Mouse (Mus musculus) embryonic facial prominence, embryonic 14.5 days (tissue): Measurements from ENCODE around the gene Kif7. TPM values are rescaled to one million over a fixed set of nuclear protein-coding genes. Genes with fewer than 3 reads are reported as not detected.

ENCODE experiments used
- ATAC-seq: fragments of 200-750 bp; cut with Nextera tagmentation; 2 replicates; pipeline ENCODE4 v1.8.0; 2017; ENCODE audit warnings: low read depth, moderate number of reproducible peaks, moderate TSS enrichment
- DNase-seq: peaks from one replicate; pipeline ENCODE4 v3.0.0-alpha.2; 2015; ENCODE audit warnings: low spot score
- H3K27ac ChIP-seq: fragments of 300-500 bp; sonication (generic); replicated peaks from 2 replicates; pipeline ENCODE4 v1.5.1; 2014; ENCODE audit warnings: low read depth, mild to moderate bottlenecking, low read length, moderate library complexity
- H3K27me3 ChIP-seq: fragments of 300-500 bp; sonication (generic); replicated peaks from 2 replicates; pipeline ENCODE4 v1.6.1; 2014; ENCODE audit warnings: low read length; ENCODE audit not compliant: control insufficient read depth, insufficient read depth
- H3K36me3 ChIP-seq: fragments of 300-500 bp; sonication (generic); 2 replicates; pipeline ENCODE4 v1.6.1; 2014; ENCODE audit warnings: low read length, mixed read lengths; ENCODE audit not compliant: control insufficient read depth, insufficient read depth
- H3K4me1 ChIP-seq: fragments of 300-500 bp; sonication (generic); 2 replicates; pipeline ENCODE4 v1.6.1; 2014; ENCODE audit warnings: antibody characterized with exemption, low read length; ENCODE audit not compliant: control insufficient read depth, insufficient read depth
- H3K4me2 ChIP-seq: fragments of 300-500 bp; sonication (generic); 2 replicates; pipeline ENCODE4 v1.6.1; 2014; ENCODE audit warnings: low read depth, mild to moderate bottlenecking, low read length, moderate library complexity, mixed read lengths
- H3K4me3 ChIP-seq: fragments of 300-500 bp; sonication (generic); 2 replicates; pipeline ENCODE4 v1.5.1; 2014; ENCODE audit warnings: low read depth, mild to moderate bottlenecking, low read length
- H3K9ac ChIP-seq: fragments of 300-500 bp; sonication (generic); 2 replicates; pipeline ENCODE4 v1.6.1; 2014; ENCODE audit warnings: low read depth, mild to moderate bottlenecking, low read length, moderate library complexity, mixed read lengths
- H3K9me3 ChIP-seq: fragments of 300-500 bp; sonication (generic); 2 replicates; pipeline ENCODE4 v1.6.1; 2016; ENCODE audit warnings: low read length; ENCODE audit not compliant: control insufficient read depth
- WGBS: fragments of 180-500 bp; shearing (Covaris S2); extraction: QIAGEN DNeasy Blood & Tissue Kit; methylation state at CpG from one replicate; pipeline ENCODE4 v1.1.7; 2014; 5-methylcytosine and 5-hydroxymethylcytosine counted together
- polyA plus RNA-seq: library from polyadenylated mRNA; unstranded; fragments of >200 nt; fragmentation: Nextera tagmentation; extraction: Ambion mirVana; gene quantifications from 2 replicates; pipeline ENCODE4 v1.2.1, GENCODE M21; 2014

Kif7 gene
- polyA plus RNA-seq, 1 experiment from 2014 or later: 5.3 TPM

DNA sequence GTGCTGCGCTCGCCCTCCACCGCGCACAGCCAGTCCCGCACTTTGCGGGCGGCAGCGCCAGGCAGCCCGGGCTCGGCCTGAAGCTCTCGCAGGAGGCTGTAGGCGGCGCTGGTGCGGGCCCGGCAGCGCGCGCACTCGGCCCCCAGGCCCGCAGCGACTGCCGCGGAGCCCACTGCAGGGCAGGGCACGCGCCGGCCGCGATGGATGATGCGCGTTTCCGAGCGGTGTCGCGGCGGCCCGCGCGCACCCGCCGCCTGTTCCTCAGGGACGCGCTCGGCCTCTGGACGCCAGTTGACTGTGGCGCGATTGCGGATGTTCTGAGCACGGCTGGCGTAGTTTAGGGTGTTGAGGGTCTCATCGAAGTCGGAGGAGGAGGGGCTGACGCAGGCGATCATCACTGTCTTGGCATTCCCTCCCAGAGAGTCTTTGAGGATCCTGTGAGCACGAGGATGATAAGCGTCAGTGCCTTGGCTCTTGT, 5.4 kb downstream of the Kif7 start:
- ATAC-seq (peak; percentile 88), DNase-seq (peak; percentile 62)
- 3% methylated on average over 34 of the region's 55 CpGs for WGBS
- Histone ChIP-seq H3K27ac (no peak overlapping the region), H3K36me3 (peaks cover 53% of the 10 kb centered on the region), H3K27me3 (peaks cover 5% of the 10 kb centered on the region), H3K4me2 (peak overlapping the region; percentile 72), H3K4me1 (peaks cover 9% of the 10 kb centered on the region), H3K9ac (peak overlapping the region; percentile 64), H3K9me3 (no peaks in the 10 kb centered on the region), H3K4me3 (peak overlapping the region; percentile 40)

DNA sequence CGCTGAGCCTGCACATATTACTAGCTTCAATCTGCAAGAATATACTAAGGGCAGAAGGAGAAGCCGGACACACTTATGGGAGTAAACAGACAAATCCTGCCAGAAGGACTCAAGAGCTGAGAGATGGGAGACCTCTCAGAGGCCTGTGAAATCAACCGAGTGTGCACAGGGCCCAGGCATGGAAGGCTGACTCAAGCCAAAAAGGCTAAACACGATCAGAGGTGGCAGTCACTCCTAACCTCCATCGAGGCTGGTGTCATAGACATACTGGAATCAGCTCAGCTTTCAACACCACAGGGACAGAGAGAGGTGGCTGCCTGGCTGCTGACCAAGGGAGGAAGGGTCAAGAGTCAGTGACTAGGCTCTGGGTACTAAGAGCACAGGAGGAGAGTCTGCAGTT, 10.3 kb downstream of the Kif7 start:
- H3K36me3 ChIP-seq: peaks cover 89% of the 10 kb centered on the region
- no peak for DNase-seq
- ATAC-seq: no peak

DNA sequence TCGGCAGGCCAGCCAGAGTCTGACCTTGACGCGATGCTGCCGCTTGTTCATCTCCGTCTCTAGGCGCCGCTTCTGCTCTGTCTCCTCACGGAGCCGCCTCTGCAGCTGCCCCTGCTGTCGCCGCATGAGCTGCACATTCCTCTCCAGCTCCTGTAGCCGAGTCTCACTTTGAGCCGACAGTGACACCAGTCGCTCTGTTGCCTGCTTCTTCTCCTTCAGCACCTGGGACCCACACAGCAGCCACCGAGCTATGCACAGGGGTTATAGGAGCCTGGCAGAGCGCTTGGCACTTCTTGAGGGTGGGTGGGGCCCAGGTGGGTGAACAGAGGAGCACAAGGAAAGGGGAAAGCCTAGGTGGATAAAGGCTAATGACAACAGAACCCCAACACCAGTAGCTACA, 12.8 kb downstream of the Kif7 start:
- H3K9ac ChIP-seq: no peak overlapping the region
- no peak for ATAC-seq
- 89% methylated on average over 16 of the region's 16 CpGs for WGBS
- H3K4me2 ChIP-seq: no peak overlapping the region
- DNase-seq: no peak
- H3K27ac ChIP-seq: no peak overlapping the region
- no peak overlapping the region for H3K4me3 ChIP-seq
- H3K36me3 ChIP-seq: peaks cover 92% of the 10 kb centered on the region
- no peaks in the 10 kb centered on the region for H3K9me3 ChIP-seq
- no peaks in the 10 kb centered on the region for H3K4me1 ChIP-seq
- H3K27me3 ChIP-seq: no peaks in the 10 kb centered on the region

More for the DNA sequence above, 10.3 kb downstream of the Kif7 start:
- H3K4me2 ChIP-seq: no peak overlapping the region
- 83% methylated on average over 5 of the region's 5 CpGs for WGBS
- H3K4me1 ChIP-seq: peaks cover 3% of the 10 kb centered on the region; the same call in 1 of the 2 replicates
- no peaks in the 10 kb centered on the region for H3K9me3 ChIP-seq
- no peak overlapping the region for H3K4me3 ChIP-seq
- H3K27ac ChIP-seq: no peak overlapping the region
- no peaks in the 10 kb centered on the region; the same call in 1 of the 2 replicates for H3K27me3 ChIP-seq
- H3K9ac ChIP-seq: no peak overlapping the region

DNA sequence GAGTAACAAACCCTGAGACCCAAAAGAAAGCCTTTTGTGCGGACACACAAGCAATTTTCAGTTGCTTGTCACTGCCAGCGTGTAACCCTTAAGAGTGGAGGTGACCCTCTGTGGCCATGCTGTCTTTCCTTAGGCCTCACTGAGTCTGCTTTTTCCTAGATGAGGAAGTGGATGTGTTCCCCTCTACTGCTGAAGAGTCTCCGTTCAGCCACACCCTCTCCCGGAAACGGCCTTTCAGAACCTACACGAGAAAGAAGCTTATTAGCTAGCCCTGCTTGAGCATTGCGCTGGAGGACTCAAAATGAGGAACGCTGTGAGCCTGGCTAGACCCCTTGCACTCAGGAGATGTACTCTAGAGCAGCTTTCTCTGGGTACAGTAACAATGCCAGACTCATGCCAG, 19.0 kb downstream of the Kif7 start:
- Histone ChIP-seq H3K4me3 (no peak overlapping the region), H3K36me3 (peaks cover 89% of the 10 kb centered on the region), H3K4me1 (no peaks in the 10 kb centered on the region), H3K27ac (no peak overlapping the region), H3K9me3 (no peaks in the 10 kb centered on the region), H3K4me2 (no peak overlapping the region), H3K27me3 (no peaks in the 10 kb centered on the region), H3K9ac (no peak overlapping the region)
- no peak for ATAC-seq
- 83% methylated on average over 8 of the region's 8 CpGs for WGBS
- no peak for DNase-seq

DNA sequence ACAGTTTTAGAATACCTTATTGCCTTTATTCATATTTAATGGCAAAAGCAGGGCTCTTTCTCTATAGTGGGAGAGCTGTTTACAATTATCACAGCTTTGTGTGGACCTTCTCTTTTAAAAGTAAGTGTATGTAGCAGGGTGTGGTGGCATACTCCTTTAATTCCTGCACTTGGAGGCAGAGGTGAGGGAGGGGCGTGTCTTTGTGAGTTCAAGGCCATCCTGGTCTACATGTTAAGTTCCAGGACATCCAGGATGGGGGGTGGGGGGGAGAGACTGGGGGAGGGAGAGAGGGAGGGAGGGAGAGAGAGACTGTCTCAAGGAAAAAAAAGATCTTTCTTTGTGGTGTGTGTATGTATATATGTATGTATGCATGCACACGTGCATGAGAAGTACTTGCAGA, 35.3 kb downstream of the Kif7 start:
- no peaks in the 10 kb centered on the region for H3K27me3 ChIP-seq
- H3K4me1 ChIP-seq: no peaks in the 10 kb centered on the region
- ATAC-seq: no peak
- WGBS: 83% methylated on average over 2 of the region's 2 CpGs
- no peak overlapping the region for H3K9ac ChIP-seq
- H3K4me3 ChIP-seq: no peak overlapping the region
- no peaks in the 10 kb centered on the region for H3K9me3 ChIP-seq
- no peak overlapping the region for H3K4me2 ChIP-seq
- peaks cover 87% of the 10 kb centered on the region for H3K36me3 ChIP-seq
- H3K27ac ChIP-seq: no peak overlapping the region
- DNase-seq: no peak

DNA sequence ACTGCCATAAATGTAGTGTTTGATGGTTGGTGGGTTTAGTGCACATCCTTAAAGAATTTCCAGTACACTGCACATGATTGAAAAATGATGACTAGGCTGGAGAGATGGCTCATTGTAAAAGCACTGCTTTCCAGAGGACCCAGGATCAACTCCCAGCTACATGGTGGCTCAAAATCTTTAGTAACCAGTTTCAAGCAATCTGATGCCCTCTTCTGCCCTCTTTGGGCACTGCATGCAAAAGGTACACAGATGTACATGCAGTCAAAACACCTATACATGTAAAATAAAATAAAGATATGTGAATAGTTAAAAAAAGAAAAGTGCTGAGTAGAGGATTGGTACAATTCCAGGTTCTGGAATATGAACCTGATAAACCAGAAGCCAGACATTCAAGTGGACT, 36.3 kb downstream of the Kif7 start:
- H3K4me1 ChIP-seq: no peaks in the 10 kb centered on the region
- H3K4me2 ChIP-seq: no peak overlapping the region
- no peaks in the 10 kb centered on the region for H3K9me3 ChIP-seq
- H3K27ac ChIP-seq: no peak overlapping the region
- H3K36me3 ChIP-seq: peaks cover 85% of the 10 kb centered on the region
- no peak for ATAC-seq
- no peak overlapping the region for H3K4me3 ChIP-seq
- no peaks in the 10 kb centered on the region for H3K27me3 ChIP-seq
- no peak for DNase-seq
- H3K9ac ChIP-seq: no peak overlapping the region

DNA sequence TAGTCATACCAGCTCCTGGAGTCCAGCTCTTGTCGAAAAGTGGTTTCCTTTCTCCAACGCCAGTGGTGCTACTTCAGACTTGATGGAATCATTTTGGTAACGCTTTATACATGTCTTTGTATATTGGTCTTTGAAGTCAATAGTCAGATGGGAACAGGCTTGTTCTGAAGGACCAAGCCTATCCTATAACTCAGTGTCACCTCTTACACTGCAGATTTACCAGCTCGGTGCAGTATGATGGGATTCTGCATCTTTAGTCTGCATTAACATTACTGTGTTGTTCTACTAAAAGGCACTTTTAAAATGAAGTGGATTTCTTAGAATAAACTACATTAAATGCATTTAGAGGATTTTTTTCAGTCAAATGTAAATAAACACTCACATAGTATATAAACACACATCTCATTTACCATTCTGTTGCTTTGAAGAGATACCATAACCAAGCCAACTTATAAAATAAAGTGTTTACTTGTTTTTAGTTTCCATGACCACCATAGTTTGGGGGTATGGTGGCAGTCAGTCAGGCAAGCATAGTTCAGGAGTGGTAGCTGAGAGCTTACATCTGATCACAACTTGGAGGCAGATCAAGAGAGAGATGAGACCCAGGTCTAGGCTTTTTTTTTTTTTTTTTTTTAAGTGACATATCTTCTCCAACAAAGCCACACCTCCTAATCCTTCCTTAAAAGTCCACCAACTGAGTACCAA, 44.5 kb downstream of the Kif7 start:
- Histone ChIP-seq H3K9me3 (no peaks in the 10 kb centered on the region), H3K27ac (no peak overlapping the region), H3K4me3 (no peak overlapping the region), H3K9ac (no peak overlapping the region), H3K36me3 (peaks cover 70% of the 10 kb centered on the region), H3K27me3 (no peaks in the 10 kb centered on the region), H3K4me2 (no peak overlapping the region), H3K4me1 (no peaks in the 10 kb centered on the region)
- no peak for ATAC-seq
- DNase-seq: no peak
- WGBS: 93% methylated on average over 4 of the region's 4 CpGs

DNA sequence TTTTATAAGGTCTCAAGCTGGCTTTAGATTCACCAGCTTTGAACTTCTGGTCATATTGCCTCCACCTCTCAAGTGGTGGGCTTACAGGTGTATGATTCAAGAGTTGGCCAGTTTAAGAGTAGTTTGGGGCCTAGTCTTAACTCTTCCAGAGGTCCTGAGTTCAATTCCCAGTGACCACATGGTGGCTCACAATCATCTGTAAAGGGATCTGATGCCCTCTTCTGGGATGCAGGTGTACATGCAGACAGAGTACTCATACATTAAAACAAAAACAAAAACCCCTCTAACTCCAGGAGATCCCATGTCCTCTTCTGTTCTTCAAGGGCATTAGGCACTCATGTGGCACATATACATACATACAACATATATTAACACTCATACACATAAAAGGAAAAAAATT, 48.8 kb downstream of the Kif7 start:
- ATAC-seq: no peak
- no peak overlapping the region for H3K27ac ChIP-seq
- no peak for DNase-seq
- no peak overlapping the region for H3K4me2 ChIP-seq
- H3K36me3 ChIP-seq: peaks cover 37% of the 10 kb centered on the region
- H3K27me3 ChIP-seq: no peaks in the 10 kb centered on the region
- no peak overlapping the region for H3K4me3 ChIP-seq
- peaks cover 14% of the 10 kb centered on the region for H3K4me1 ChIP-seq
- H3K9ac ChIP-seq: no peak overlapping the region
- no peaks in the 10 kb centered on the region for H3K9me3 ChIP-seq

DNA sequence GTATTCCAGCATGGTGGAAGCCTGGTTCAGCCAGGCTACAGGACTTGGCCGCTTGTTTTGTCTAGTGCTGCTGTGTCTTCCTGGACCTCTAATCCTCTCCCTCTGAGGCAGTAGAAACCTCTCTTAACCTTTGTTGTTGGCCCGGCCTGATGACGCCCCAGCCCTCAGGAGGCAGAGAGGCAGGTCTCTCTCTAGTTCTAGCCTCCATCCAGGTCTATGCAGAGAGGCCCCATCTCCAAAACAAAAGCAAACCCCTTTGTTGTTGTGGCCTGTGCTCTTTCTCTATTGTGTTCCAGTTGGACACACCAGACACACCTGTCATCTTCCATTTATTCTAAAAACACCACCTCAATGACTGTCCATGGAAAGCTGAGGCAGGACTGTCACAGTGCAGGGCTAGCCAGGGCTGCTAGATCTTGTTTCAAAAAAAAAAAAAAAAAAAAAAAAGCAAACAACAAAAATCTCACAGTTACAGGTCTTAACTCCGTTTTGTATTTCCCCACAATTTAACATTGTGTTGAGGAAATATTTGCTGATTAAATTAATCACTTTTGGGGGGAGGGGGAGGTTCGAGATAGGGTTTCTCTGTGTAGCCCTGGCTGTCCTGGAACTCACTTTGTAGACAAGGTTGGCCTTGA, 54.1 kb downstream of the Kif7 start:
- 14% methylated on average over 5 of the region's 5 CpGs for WGBS
- DNase-seq (no peak), ATAC-seq (no peak)

More for the DNA sequence above, 54.1 kb downstream of the Kif7 start:
- peaks cover 19% of the 10 kb centered on the region for H3K4me1 ChIP-seq
- peak overlapping the region; percentile 90 for H3K4me2 ChIP-seq
- no peak overlapping the region for H3K27ac ChIP-seq
- no peaks in the 10 kb centered on the region for H3K27me3 ChIP-seq
- H3K9ac ChIP-seq: peak overlapping the region; percentile 83
- H3K4me3 ChIP-seq: peak overlapping the region; percentile 89
- H3K36me3 ChIP-seq: no peaks in the 10 kb centered on the region
- no peaks in the 10 kb centered on the region for H3K9me3 ChIP-seq
